Mouse (Mus musculus) intestine, postnatal 0 days (tissue): ENCODE measurements around the gene Lgals3bp. TPM values are rescaled to one million over a fixed set of nuclear protein-coding genes. Genes with fewer than 3 reads are reported as not detected.

Source experiments
- ATAC-seq: fragments of 200-750 bp; cut with Nextera tagmentation; 2 replicates; pipeline ENCODE4 v1.8.0; 2017; ENCODE audit warnings: mild to moderate bottlenecking, moderate TSS enrichment, moderate library complexity
- H3K27ac ChIP-seq: fragments of 300-500 bp; sonication (generic); 2 replicates; pipeline ENCODE4 v1.5.1; 2014; ENCODE audit warnings: mild to moderate bottlenecking, low read depth, low read length, moderate library complexity
- H3K27me3 ChIP-seq: fragments of 300-500 bp; sonication (generic); replicated peaks from 2 replicates; pipeline ENCODE4 v1.6.1; 2014; ENCODE audit warnings: low read length, mixed read lengths; ENCODE audit not compliant: control insufficient read depth, insufficient read depth
- H3K36me3 ChIP-seq: fragments of 300-500 bp; sonication (generic); 2 replicates; pipeline ENCODE4 v1.6.1; 2014; ENCODE audit warnings: mild to moderate bottlenecking, moderate library complexity; ENCODE audit not compliant: control insufficient read depth, insufficient read depth
- H3K4me1 ChIP-seq: fragments of 300-500 bp; sonication (generic); replicated peaks from 2 replicates; pipeline ENCODE4 v1.6.1; 2014; ENCODE audit warnings: antibody characterized with exemption, low read length, mixed read lengths; ENCODE audit not compliant: control insufficient read depth, insufficient read depth
- H3K4me2 ChIP-seq: fragments of 300-500 bp; sonication (generic); replicated peaks from 2 replicates; pipeline ENCODE4 v1.6.1; 2014; ENCODE audit warnings: low read depth, mild to moderate bottlenecking, moderate library complexity
- H3K4me3 ChIP-seq: fragments of 300-500 bp; sonication (generic); 2 replicates; pipeline ENCODE4 v1.5.1; 2014; ENCODE audit warnings: low read depth, low read length
- H3K9ac ChIP-seq: fragments of 300-500 bp; sonication (generic); 2 replicates; pipeline ENCODE4 v1.6.1; 2014; ENCODE audit warnings: mild to moderate bottlenecking, low read depth, low read length
- H3K9me3 ChIP-seq: fragments of 300-500 bp; sonication (generic); 2 replicates; pipeline ENCODE4 v1.6.1; 2016; ENCODE audit warnings: mixed run types; ENCODE audit not compliant: control insufficient read depth
- CTCF ChIP-seq: sonication (generic); IDR thresholded peaks from 2 replicates; pipeline ENCODE4 v1.5.1; 2016; ENCODE audit warnings: low read depth, mild to moderate bottlenecking, control low read depth, antibody characterized with exemption, moderate library complexity
- WGBS: fragments of 180-500 bp; shearing (Covaris S2); extraction: QIAGEN DNeasy Blood & Tissue Kit; methylation state at CpG from one replicate; pipeline ENCODE4 v1.1.7; 2014; 5-methylcytosine and 5-hydroxymethylcytosine counted together
- polyA plus RNA-seq: library from polyadenylated mRNA; unstranded; fragments of >200 nt; fragmentation: Nextera tagmentation; extraction: Ambion mirVana; gene quantifications from 2 replicates; pipeline ENCODE4 v1.2.1, GENCODE M21; 2015

The Lgals3bp gene
- 348 and 382 TPM in 2 replicates for polyA plus RNA-seq

- Histone ChIP-seq H3K27me3 (no peaks in the 10 kb centered on the region), H3K36me3 (peaks cover 38% of the 10 kb centered on the region), H3K4me3 (peak within 1 kb of the TSS; percentile 44), H3K9me3 (no peaks in the 10 kb centered on the region), H3K4me1 (peaks cover 9% of the 10 kb centered on the region; the same call in 1 of the 2 replicates), H3K9ac (peak within 1 kb of the TSS; percentile 56), H3K4me2 (peak within 1 kb of the TSS; percentile 84), H3K27ac (peak within 1 kb of the TSS; percentile 93)
- TF ChIP-seq CTCF: peak; percentile 71
- WGBS: 11% methylated on average over 7 of the region's 7 CpGs
- ATAC-seq: peak; percentile 87
Measured at GRCm38 (mm10) chr11:118401760-118402280, at the start of gene Lgals3bp. Lgals3bp (minus strand) TSS chr11:118402092.

DNA sequence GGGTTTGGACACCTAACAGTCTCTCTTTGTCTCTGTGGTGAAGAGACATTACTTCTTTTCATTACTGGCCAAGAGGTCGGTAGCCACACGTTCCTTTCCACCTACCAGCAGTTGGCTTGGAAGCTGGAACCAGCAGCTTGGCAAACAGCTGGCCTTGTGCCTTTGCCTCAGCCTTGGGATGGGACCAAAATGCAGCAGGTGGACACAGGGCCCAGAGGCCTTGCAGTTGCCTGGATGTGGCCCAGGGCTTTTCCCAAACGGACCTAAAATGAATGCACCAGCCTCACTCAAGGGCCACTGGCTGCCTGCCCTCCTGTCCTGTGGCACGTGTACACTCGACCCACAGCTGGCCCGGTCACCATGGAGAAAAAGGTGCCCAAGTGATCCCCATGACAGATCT is 49.3 kb upstream of the Lgals3bp start:
- Histone ChIP-seq H3K27me3 (no peaks in the 10 kb centered on the region), H3K36me3 (no peaks in the 10 kb centered on the region), H3K4me3 (no peak overlapping the region), H3K9ac (no peak overlapping the region), H3K27ac (no peak overlapping the region), H3K4me1 (0 out of 2 replicates have a peak, but pooled peaks cover 3% of the 10 kb centered on the region), H3K9me3 (no peaks in the 10 kb centered on the region), H3K4me2 (no peak overlapping the region)
- ATAC-seq: no peak
- WGBS: 84% methylated on average over 6 of the region's 6 CpGs
- no peak for TF ChIP-seq CTCF

DNA sequence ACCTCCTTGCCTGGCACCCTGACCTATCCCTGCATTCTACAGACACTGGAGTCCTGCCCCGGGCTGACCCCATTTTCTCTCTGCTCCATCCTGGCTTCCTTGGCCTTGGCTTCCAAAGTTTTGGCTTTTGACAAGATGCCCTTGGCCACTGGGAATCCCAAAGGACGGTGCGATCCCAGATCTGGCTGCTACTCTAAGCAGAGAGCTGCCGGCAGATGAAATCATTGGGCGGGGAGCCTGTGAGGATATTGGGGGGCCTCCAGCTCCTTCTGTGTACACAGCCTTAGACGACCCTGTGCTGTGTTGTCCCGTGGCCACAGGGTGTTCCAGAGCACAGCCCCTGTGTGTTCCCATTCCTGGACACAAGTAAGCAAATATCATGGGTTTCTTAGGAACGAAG is 46.5 kb upstream of the Lgals3bp start:
- 75% methylated on average over 8 of the region's 8 CpGs for WGBS
- no peaks in the 10 kb centered on the region for H3K9me3 ChIP-seq

GRCm38 (mm10) chr11:118447346-118447745 is 45.5 kb upstream of the Lgals3bp start:
- Histone ChIP-seq H3K4me2 (no peak overlapping the region), H3K36me3 (no peaks in the 10 kb centered on the region; the same call in 1 of the 2 replicates), H3K4me3 (no peak overlapping the region), H3K27ac (no peak overlapping the region), H3K9ac (no peak overlapping the region), H3K27me3 (no peaks in the 10 kb centered on the region), H3K4me1 (no peaks in the 10 kb centered on the region), H3K9me3 (no peaks in the 10 kb centered on the region)
- TF ChIP-seq CTCF: no peak
- ATAC-seq: no peak
- 64% methylated on average over 4 of the region's 4 CpGs for WGBS

More for the DNA sequence above, 46.5 kb upstream of the Lgals3bp start:
- Histone ChIP-seq H3K27me3 (no peaks in the 10 kb centered on the region), H3K4me1 (no peaks in the 10 kb centered on the region), H3K36me3 (no peaks in the 10 kb centered on the region; the same call in 1 of the 2 replicates), H3K9ac (no peak overlapping the region), H3K27ac (no peak overlapping the region), H3K4me2 (no peak overlapping the region), H3K4me3 (no peak overlapping the region)
- no peak for TF ChIP-seq CTCF
- ATAC-seq: no peak

- Histone ChIP-seq H3K9ac (no peak overlapping the region), H3K4me3 (no peak overlapping the region), H3K27ac (no peak overlapping the region), H3K4me1 (no peaks in the 10 kb centered on the region), H3K4me2 (no peak overlapping the region), H3K36me3 (no peaks in the 10 kb centered on the region; the same call in 1 of the 2 replicates), H3K9me3 (no peaks in the 10 kb centered on the region), H3K27me3 (no peaks in the 10 kb centered on the region)
- WGBS: 8% methylated on average over 3 of the region's 3 CpGs
- ATAC-seq: peak; percentile 52; the same call in 1 of the 2 replicates
- TF ChIP-seq CTCF: peak; percentile 99
Measured at GRCm38 (mm10) chr11:118445843-118446242, 44.0 kb upstream of the Lgals3bp start.

- no peak overlapping the region for H3K9ac ChIP-seq
- no peak overlapping the region for H3K4me2 ChIP-seq
- H3K27ac ChIP-seq: no peak overlapping the region
- H3K4me3 ChIP-seq: no peak overlapping the region
- peak; percentile 93 for TF ChIP-seq CTCF
- ATAC-seq: peak; percentile 53
- no peaks in the 10 kb centered on the region for H3K9me3 ChIP-seq
- no peaks in the 10 kb centered on the region for H3K4me1 ChIP-seq
- no peaks in the 10 kb centered on the region for H3K27me3 ChIP-seq
- 36% methylated on average over 11 of the region's 11 CpGs for WGBS
- H3K36me3 ChIP-seq: no peaks in the 10 kb centered on the region; the same call in 1 of the 2 replicates
Measured at GRCm38 (mm10) chr11:118443201-118443970, 41.5 kb upstream of the Lgals3bp start.
